Mouse (Mus musculus): Measurements from ENCODE around the gene Cabp5.
"Not testable (repeated sequence)": the region's sequence is repeated elsewhere in the genome, so short reads cannot be mapped to it uniquely, and the experiment has no call there.

The Cabp5 gene

GRCm38 (mm10) chr7:13397832-13398231, at the start of gene Cabp5:
Cabp5 (plus strand) TSS chr7:13398132.
- no peak for DNase-seq (ENCODE audit: low read depth, low spot score)

GRCm38 (mm10) chr7:13355943-13356342, 42.0 kb upstream of the Cabp5 start:
- no peak for DNase-seq (ENCODE audit: low read depth, low spot score)

DNA sequence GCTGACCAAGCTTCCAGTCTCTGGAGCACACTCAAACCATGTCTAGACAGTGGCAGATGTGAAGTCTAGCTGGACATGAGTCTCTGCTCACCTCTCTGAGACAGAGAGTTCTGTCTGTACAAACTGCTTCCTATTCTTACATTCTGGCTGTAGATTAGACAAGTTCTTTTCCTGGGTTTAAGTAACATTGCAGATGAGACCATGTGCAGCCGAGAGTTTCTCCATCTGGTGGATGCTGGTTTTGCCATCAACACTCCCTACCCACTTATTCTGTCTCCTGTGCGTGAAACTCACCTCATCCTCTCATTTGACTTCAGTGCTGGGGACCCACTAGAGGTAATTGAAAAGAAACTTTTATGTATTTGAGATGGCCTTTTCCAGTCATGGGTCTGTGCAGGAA, 17.3 kb upstream of the Cabp5 start:
- DNase-seq (ENCODE audit: low read depth, low spot score) = no peak

DNA sequence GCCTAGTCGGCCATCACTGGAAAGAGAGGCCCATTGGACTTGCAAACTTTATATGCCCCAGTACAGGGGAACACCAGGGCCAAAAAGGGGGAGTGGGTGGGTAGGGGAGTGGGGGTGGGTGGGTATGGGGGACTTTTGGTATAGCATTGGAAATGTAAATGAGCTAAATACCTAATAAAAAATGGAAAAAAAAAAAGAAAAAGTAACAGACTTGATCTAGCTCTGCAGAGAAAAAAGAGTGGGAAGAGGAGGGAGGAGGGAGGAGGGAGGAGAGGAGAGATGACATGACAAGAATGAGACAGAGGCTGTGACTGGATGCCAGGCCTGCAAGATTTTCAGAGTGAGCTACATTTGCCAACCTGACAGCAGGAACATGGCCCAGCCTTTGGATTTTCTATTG, 52.6 kb downstream of the Cabp5 start, which contains the start of gene Bsph1:
Bsph1 (plus strand) TSS at position 301 of the 400 bp plus-strand sequence.
- DNase-seq (ENCODE audit: low read depth, low spot score) = not testable (repeated sequence)

Measured in A20 (cell line).